Mouse (Mus musculus): Measurements from ENCODE around the gene Emilin1.

DNA sequence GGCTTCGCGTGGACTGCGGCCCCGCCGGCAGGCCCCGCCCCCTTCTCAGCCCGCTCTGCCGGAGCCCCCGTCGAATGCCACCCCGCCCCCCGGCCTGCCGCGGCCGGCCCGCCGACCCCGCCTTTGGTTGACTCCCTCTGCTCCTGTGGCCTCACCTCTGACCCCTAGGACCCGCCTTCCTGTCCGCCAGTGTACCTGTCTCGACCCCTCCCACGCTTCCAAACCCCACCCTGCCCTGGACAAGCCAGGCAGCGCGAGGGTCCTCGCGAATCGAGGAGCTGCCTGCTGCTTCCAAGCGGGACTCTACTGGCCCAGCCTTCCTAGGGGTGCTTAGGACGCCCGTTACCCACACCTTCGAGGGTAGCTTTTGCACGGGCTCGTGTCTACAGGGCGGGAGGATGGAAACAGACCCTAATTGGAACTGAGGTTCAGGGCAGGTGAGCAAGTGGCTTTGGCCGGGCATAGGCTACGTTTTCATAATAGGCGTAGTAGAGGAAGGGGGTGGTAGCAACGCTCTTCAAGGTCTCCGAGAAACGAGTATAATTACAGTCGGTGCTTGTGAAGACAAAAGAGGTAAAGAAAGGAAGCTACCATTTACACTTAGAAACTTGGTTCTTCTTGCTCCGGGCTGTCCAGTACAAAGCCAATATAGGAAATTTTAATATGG lies 24.0 kb upstream of the Emilin1 start:
- TF ChIP-seq CTCF (IDR thresholded peaks at IDR 0.05; ENCODE audit: insufficient read depth, low read depth, low read length) (no peak), POLR2A (IDR thresholded peaks at IDR 0.05; ENCODE audit: insufficient read depth, low read depth, low read length) (no peak)
